Comparison of ENCODE assay signal across 15 mouse cellular contexts in the genomic region with DNA sequence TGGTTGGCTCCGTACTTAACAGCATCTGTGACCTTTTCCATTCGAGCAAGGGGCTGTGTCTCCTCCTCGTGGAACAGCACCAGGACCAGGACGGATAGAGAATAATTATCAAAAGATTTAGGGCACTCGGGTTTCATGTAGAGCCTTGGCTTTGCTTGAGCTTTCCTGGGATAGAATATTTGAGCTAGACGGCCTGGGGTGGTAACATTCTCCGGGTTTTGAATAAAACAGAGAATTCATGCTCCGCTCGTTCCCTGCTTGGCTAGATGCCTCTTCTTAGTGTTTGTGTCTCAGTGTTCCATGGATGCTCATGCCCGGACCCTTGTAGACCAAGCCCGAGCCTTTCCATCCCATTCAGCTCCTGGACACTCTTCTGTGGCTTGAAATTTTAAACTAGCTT.
A peak's percentile ranks its signal among the peaks of the same experiment; 100 is the strongest.
DNase-seq lines count a peak whose midpoint lies in the region; ATAC-seq and TF ChIP-seq lines count a peak whose summit lies in the region.
"Had no signal": no experiment of that assay in that cellular context is flagged by ENCODE, and none has a peak within 500 bp of the region (broad histone marks: within the 10 kb centered on the region; RNA-seq: fewer than 3 reads in every experiment).

No protein-coding gene starts in this region.

- TF ChIP-seq CTCF in brain, embryonic 14.5 days (IDR thresholded peaks at IDR 0.05; ENCODE audit: borderline replicate concordance, extremely low read depth, insufficient read depth, insufficient read length): no peak
- TF ChIP-seq CTCF in heart, adult 2 months (IDR thresholded peaks at IDR 0.05): no peak

- no peaks in the 10 kb centered on the region for H3K27me3 ChIP-seq in hindbrain, embryonic 13.5 days
- no peaks in the 10 kb centered on the region for H3K27me3 ChIP-seq in hindbrain, embryonic 11.5 days (ENCODE audit: control insufficient read depth, insufficient read depth, low read length)
- no peaks in the 10 kb centered on the region for H3K27me3 ChIP-seq in hindbrain, embryonic 15.5 days
- H3K27me3 ChIP-seq in heart, adult 2 months (ENCODE audit: control insufficient read depth, insufficient read depth, low read length): no peaks in the 10 kb centered on the region
- H3K27me3 ChIP-seq: CH12.LX; intestine, embryonic 15.5 days; lung, embryonic 15.5 days had no signal

- no peaks in the 10 kb centered on the region for H3K36me3 ChIP-seq in hindbrain, embryonic 13.5 days
- no peaks in the 10 kb centered on the region for H3K36me3 ChIP-seq in hindbrain, embryonic 11.5 days (ENCODE audit: control insufficient read depth, insufficient read depth, low read length)
- H3K36me3 ChIP-seq in hindbrain, embryonic 15.5 days: no peaks in the 10 kb centered on the region
- peaks cover 11% of the 10 kb centered on the region for H3K36me3 ChIP-seq in heart, adult 2 months (ENCODE audit: control insufficient read depth, insufficient read depth, low read length)
- H3K36me3 ChIP-seq: intestine, embryonic 15.5 days had no signal

- H3K4me3 ChIP-seq in hindbrain, embryonic 13.5 days: no peak overlapping the region
- no peak overlapping the region for H3K4me3 ChIP-seq in hindbrain, embryonic 11.5 days (ENCODE audit: low read depth, low read length)
- H3K4me3 ChIP-seq in hindbrain, embryonic 15.5 days: no peak overlapping the region
- H3K4me3 ChIP-seq in heart, adult 2 months: no peak overlapping the region
- H3K4me3 ChIP-seq: intestine, embryonic 15.5 days; lung, embryonic 15.5 days had no signal

- no peak overlapping the region for H3K9ac ChIP-seq in hindbrain, embryonic 13.5 days
- no peak overlapping the region for H3K9ac ChIP-seq in hindbrain, embryonic 11.5 days (ENCODE audit: low read depth, low read length)
- no peak overlapping the region for H3K9ac ChIP-seq in hindbrain, embryonic 15.5 days
- no peak overlapping the region for H3K9ac ChIP-seq in heart, adult 2 months (ENCODE audit: low read depth, low read length)
- H3K9ac ChIP-seq: intestine, embryonic 15.5 days; lung, embryonic 15.5 days had no signal

- peak overlapping the region; percentile 27 for H3K27ac ChIP-seq in hindbrain, embryonic 13.5 days
- H3K27ac ChIP-seq in hindbrain, embryonic 11.5 days (ENCODE audit: low read depth, low read length): no peak overlapping the region
- H3K27ac ChIP-seq in hindbrain, embryonic 15.5 days (replicated peaks): peak overlapping the region; percentile 57
- no peak overlapping the region; the same call in 1 of the 2 replicates for H3K27ac ChIP-seq in heart, adult 2 months
- H3K27ac ChIP-seq: intestine, embryonic 15.5 days; lung, embryonic 15.5 days had no signal

- intact Hi-C loops in heart, adult 2 months (cut with DNase I): no loop called here

- no peak for DNase-seq in hindbrain, embryonic 11.5 days (ENCODE audit: low spot score)
- peak; percentile 71 for DNase-seq in brain, embryonic 14.5 days (ENCODE audit: low read depth)
- peak; percentile 42 to 59 for DNase-seq in cerebellum, adult 18-20 months
- no peak for DNase-seq in heart, adult 2 months
- DNase-seq in adrenal gland, adult 18-20 months (ENCODE audit: low spot score in 2 of 2): no peak
- DNase-seq: adrenal gland, postnatal 10 days; kidney, postnatal 10 days; right cerebral cortex, postnatal 25 days; thymus, adult 2 months had no signal

- no peak for TF ChIP-seq EP300 in heart, adult 2 months (IDR thresholded peaks at IDR 0.05; ENCODE audit: insufficient read depth, low read depth, low read length)

- no peak for ATAC-seq in hindbrain, embryonic 13.5 days (ENCODE audit: low FRiP score)
- no peak for ATAC-seq in hindbrain, embryonic 11.5 days (ENCODE audit: low FRiP score)
- ATAC-seq in hindbrain, embryonic 15.5 days (ENCODE audit: low FRiP score, low read depth): 0 out of 2 replicates have a peak, but pooled peaks have one; percentile 7
- ATAC-seq in erythroid progenitor cell, adult 5-6 weeks (replicated peaks; ENCODE audit: low FRiP score, poor library complexity, severe bottlenecking): no peak
- ATAC-seq: intestine, embryonic 15.5 days had no signal

- WGBS in hindbrain, embryonic 13.5 days: 44% methylated on average over 11 of the region's 11 CpGs
- 70% methylated on average over 11 of the region's 11 CpGs for WGBS in hindbrain, embryonic 11.5 days
- 40% methylated on average over 11 of the region's 11 CpGs for WGBS in hindbrain, embryonic 15.5 days
- WGBS in heart, adult 2 months: 72% methylated on average over 11 of the region's 11 CpGs

- peak overlapping the region; percentile 6; the same call in 1 of the 2 replicates for H3K4me2 ChIP-seq in hindbrain, embryonic 13.5 days
- no peak overlapping the region for H3K4me2 ChIP-seq in hindbrain, embryonic 11.5 days (replicated peaks; ENCODE audit: low read depth, low read length)
- H3K4me2 ChIP-seq in hindbrain, embryonic 15.5 days: 0 out of 2 replicates have a peak overlapping the region, but pooled peaks have one; percentile 25
- H3K4me2 ChIP-seq: intestine, embryonic 15.5 days; lung, embryonic 15.5 days had no signal

- peaks cover 19% of the 10 kb centered on the region for H3K4me1 ChIP-seq in hindbrain, embryonic 13.5 days (replicated peaks)
- no peaks in the 10 kb centered on the region for H3K4me1 ChIP-seq in hindbrain, embryonic 11.5 days (replicated peaks; ENCODE audit: control insufficient read depth, insufficient read depth, low read length)
- H3K4me1 ChIP-seq in hindbrain, embryonic 15.5 days (replicated peaks): peaks cover 28% of the 10 kb centered on the region
- H3K4me1 ChIP-seq in heart, adult 2 months (ENCODE audit: control insufficient read depth, insufficient read depth, low read length): peaks cover 5% of the 10 kb centered on the region
- H3K4me1 ChIP-seq: intestine, embryonic 15.5 days had no signal

- no peaks in the 10 kb centered on the region for H3K9me3 ChIP-seq in hindbrain, embryonic 13.5 days
- H3K9me3 ChIP-seq in hindbrain, embryonic 11.5 days (ENCODE audit: control insufficient read depth, low read length): no peaks in the 10 kb centered on the region
- H3K9me3 ChIP-seq in hindbrain, embryonic 15.5 days: no peaks in the 10 kb centered on the region
- H3K9me3 ChIP-seq: intestine, embryonic 15.5 days; lung, embryonic 15.5 days had no signal

- no peak for TF ChIP-seq POLR2A in brain, embryonic 14.5 days (IDR thresholded peaks at IDR 0.05; ENCODE audit: borderline replicate concordance, extremely low read depth, insufficient read depth, insufficient read length, poor library complexity, severe bottlenecking)
- TF ChIP-seq POLR2A in heart, adult 2 months (IDR thresholded peaks at IDR 0.05; ENCODE audit: insufficient read depth, low read depth, low read length): no peak

- peaks cover 2% of the 10 kb centered on the region; the same call in 1 of the 2 replicates for H3K79me2 ChIP-seq in heart, adult 2 months (replicated peaks; ENCODE audit: control insufficient read depth, insufficient read depth, low read length)

Comparison
In these comparisons a context has a peak if more than half of its experiments do, and no peak if none do; other contexts are left out.
1. H3K27ac ChIP-seq: peak in hindbrain, embryonic 13.5 days (single experiment) and hindbrain, embryonic 15.5 days (single experiment); none in hindbrain, embryonic 11.5 days (single experiment) and heart, adult 2 months (single experiment).
2. DNase-seq: peak in brain, embryonic 14.5 days (single experiment) and cerebellum, adult 18-20 months (2 of 2); none in hindbrain, embryonic 11.5 days (single experiment), heart, adult 2 months (0 of 2) and adrenal gland, adult 18-20 months (0 of 2).